Mouse (Mus musculus) lung, embryonic 15.5 days (tissue): Measurements from ENCODE around the gene Adra1d. TPM values are rescaled to one million over a fixed set of nuclear protein-coding genes. Genes with fewer than 3 reads are reported as not detected.

ENCODE experiments used
- ATAC-seq: fragments of 200-750 bp; cut with Nextera tagmentation; 2 replicates; pipeline ENCODE4 v1.8.0; 2017; ENCODE audit warnings: moderate number of reproducible peaks, borderline replicate concordance; ENCODE audit not compliant: low FRiP score, low TSS enrichment; ENCODE audit errors: extremely low read depth
- H3K27ac ChIP-seq: fragments of 300-500 bp; sonication (generic); 2 replicates; pipeline ENCODE4 v1.5.1; 2015; ENCODE audit warnings: moderate library complexity, mild to moderate bottlenecking, inconsistent platforms
- H3K27me3 ChIP-seq: fragments of 300-500 bp; sonication (generic); 2 replicates; pipeline ENCODE4 v1.6.1; 2015; ENCODE audit warnings: inconsistent platforms
- H3K36me3 ChIP-seq: fragments of 300-500 bp; sonication (generic); 2 replicates; pipeline ENCODE4 v1.6.1; 2015; ENCODE audit warnings: inconsistent platforms
- H3K4me1 ChIP-seq: fragments of 300-500 bp; sonication (generic); 2 replicates; pipeline ENCODE4 v1.6.1; 2015; ENCODE audit warnings: inconsistent platforms
- H3K4me2 ChIP-seq: fragments of 300-500 bp; sonication (generic); 2 replicates; pipeline ENCODE4 v1.6.1; 2015; ENCODE audit warnings: inconsistent platforms, mild to moderate bottlenecking, moderate library complexity
- H3K4me3 ChIP-seq: fragments of 300-500 bp; sonication (generic); 2 replicates; pipeline ENCODE4 v1.5.1; 2015; ENCODE audit warnings: mild to moderate bottlenecking, inconsistent platforms
- H3K9ac ChIP-seq: fragments of 300-500 bp; sonication (generic); 2 replicates; pipeline ENCODE4 v1.6.1; 2015; ENCODE audit warnings: inconsistent platforms
- H3K9me3 ChIP-seq: fragments of 300-500 bp; sonication (generic); 2 replicates; pipeline ENCODE4 v1.6.1; 2016; ENCODE audit warnings: inconsistent platforms
- WGBS: fragments of 180-500 bp; shearing (Covaris S2); methylation state at CpG from one replicate; pipeline ENCODE4 v1.1.7; 2015; 5-methylcytosine and 5-hydroxymethylcytosine counted together
- polyA plus RNA-seq: library from polyadenylated mRNA; unstranded; fragments of >200 nt; fragmentation: Nextera tagmentation; extraction: Ambion mirVana; gene quantifications from 2 replicates; pipeline ENCODE4 v1.2.1, GENCODE M21; 2015

Adra1d gene
- 3.4 and 3.9 TPM in 2 replicates for polyA plus RNA-seq

DNA sequence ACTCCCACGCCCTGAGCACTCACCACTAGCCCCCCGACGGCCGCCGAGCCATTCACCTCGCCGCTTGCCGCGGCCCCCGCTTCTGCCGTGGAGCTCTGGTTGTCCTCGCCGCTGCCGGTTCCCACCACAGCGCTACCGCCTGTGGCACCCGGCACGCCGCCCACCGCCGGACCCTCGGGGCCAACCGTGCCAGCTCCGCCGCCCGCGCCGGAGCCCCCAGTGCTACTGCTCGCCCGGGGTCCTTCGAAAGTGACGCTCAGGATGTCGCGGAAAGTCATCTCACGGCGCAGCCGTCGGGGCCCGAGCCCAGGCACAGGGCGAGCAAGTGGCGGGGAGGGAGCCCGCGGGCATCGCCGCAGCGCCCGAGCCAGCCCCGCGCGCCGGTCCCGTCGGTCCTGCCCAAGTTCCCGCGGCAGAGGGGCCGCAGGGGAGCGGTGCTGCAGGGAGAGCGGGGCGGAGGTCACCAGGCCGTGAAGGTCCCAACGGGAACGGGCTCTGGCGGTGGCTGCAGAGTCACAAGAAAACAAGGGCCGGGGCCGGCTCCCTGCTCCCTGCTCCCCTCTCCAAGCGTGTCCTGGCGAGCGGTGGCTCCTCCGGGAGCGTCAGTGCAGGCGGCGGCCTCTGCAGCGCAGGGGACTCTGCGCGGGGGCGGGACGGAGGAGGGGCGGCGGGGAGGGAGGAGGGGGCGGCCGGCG is at the start of gene Adra1d:
Gene Adra1d (minus strand): TSS at position 393 of the 695 bp plus-strand sequence.
- peaks cover 81% of the 10 kb centered on the region for H3K27me3 ChIP-seq

DNA sequence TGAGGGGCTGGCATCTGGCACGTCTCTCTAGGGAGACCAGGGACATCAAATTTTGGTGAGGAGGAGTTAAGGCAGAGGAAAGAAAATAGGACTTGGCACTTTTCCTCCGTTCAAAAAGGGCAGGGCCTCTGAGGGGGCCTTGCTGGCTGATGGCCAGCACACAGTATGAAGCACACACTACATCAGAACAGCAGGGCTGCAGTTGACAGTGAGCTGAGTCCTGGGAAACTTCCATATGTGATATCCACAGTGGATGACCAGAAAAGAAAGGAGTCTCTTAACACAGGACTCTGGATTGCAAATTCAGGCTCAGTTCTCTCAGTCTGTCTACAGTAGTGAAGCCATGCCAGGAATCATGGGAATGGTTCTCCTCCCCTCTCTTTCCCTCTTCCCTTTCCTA is 39.8 kb upstream of the Adra1d start:
- Histone ChIP-seq H3K4me1 (0 out of 2 replicates have a peak, but pooled peaks cover 5% of the 10 kb centered on the region), H3K4me3 (no peak overlapping the region), H3K4me2 (no peak overlapping the region), H3K36me3 (no peaks in the 10 kb centered on the region), H3K9me3 (no peaks in the 10 kb centered on the region), H3K27ac (no peak overlapping the region), H3K9ac (no peak overlapping the region), H3K27me3 (no peaks in the 10 kb centered on the region)
- peak; percentile 55 for ATAC-seq
- 10% methylated on average over 2 of the region's 2 CpGs for WGBS

More for the DNA sequence above, at the start of gene Adra1d:
- Histone ChIP-seq H3K9me3 (no peaks in the 10 kb centered on the region), H3K27ac (no peak within 1 kb of the TSS), H3K9ac (peak within 1 kb of the TSS; percentile 38), H3K4me2 (peak within 1 kb of the TSS; percentile 87), H3K4me1 (peaks cover 15% of the 10 kb centered on the region), H3K4me3 (peak within 1 kb of the TSS; percentile 47), H3K36me3 (no peaks in the 10 kb centered on the region)
- under 1% methylated on average over 64 of the region's 82 CpGs for WGBS
- ATAC-seq = peak; percentile 60; the same call in 1 of the 2 replicates

DNA sequence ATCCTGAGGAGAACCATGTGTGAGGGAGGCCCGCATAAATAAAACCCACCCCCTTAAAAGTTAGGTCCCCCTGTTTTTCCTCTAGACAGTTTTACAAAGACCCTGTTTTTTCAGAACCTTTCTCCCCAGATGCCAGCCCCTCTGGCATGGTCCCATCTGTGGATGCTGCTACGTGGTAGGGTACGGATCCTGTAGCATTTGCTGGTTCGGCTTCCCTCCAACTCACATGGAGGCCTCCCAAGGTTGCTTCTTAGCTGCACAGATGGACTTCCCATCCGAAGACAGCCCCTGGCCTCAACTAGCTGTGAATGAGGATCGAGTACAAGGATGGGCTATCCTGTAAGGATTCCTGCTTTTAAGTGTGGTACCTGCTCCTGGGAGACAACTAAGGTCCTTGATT is 32.8 kb upstream of the Adra1d start:
- H3K4me2 ChIP-seq = no peak overlapping the region
- ATAC-seq = no peak
- H3K4me1 ChIP-seq = no peaks in the 10 kb centered on the region
- H3K27me3 ChIP-seq = no peaks in the 10 kb centered on the region
- no peak overlapping the region for H3K4me3 ChIP-seq
- WGBS = 81% methylated on average over 6 of the region's 6 CpGs
- H3K9me3 ChIP-seq = no peaks in the 10 kb centered on the region
- H3K36me3 ChIP-seq = no peaks in the 10 kb centered on the region
- no peak overlapping the region for H3K27ac ChIP-seq
- H3K9ac ChIP-seq = no peak overlapping the region

DNA sequence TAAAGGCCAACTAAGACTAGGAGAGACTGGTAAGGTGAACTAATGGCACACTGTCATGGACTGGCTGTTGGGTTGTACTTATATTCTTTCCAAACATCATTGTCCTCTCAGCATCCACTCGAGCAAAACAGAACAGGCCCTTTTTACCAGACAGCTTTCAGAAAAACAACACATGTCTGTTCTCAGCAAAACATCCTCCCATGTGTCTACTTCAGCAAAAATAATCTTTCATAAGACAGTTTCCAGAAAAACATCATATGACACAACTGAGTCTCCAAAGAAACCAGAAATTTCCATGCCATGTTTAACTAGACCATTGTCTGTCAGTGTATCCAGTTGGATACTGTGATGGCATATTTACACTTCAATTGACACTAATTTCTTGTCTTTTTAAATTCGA is 25.4 kb upstream of the Adra1d start:
- Histone ChIP-seq H3K4me2 (no peak overlapping the region), H3K4me1 (no peaks in the 10 kb centered on the region), H3K36me3 (no peaks in the 10 kb centered on the region), H3K9ac (no peak overlapping the region), H3K27me3 (no peaks in the 10 kb centered on the region), H3K9me3 (no peaks in the 10 kb centered on the region), H3K4me3 (no peak overlapping the region), H3K27ac (no peak overlapping the region)
- ATAC-seq = no peak
- WGBS = 64% methylated on average over 2 of the region's 2 CpGs

- Histone ChIP-seq H3K27ac (no peak overlapping the region), H3K4me1 (no peaks in the 10 kb centered on the region), H3K9me3 (no peaks in the 10 kb centered on the region), H3K27me3 (no peaks in the 10 kb centered on the region), H3K36me3 (no peaks in the 10 kb centered on the region), H3K4me2 (no peak overlapping the region), H3K9ac (no peak overlapping the region), H3K4me3 (no peak overlapping the region)
- WGBS = 66% methylated on average over 2 of the region's 2 CpGs
- no peak for ATAC-seq
Measured at GRCm38 (mm10) chr2:131581506-131581905, 19.4 kb upstream of the Adra1d start.

GRCm38 (mm10) chr2:131562586-131563122 is 571 bp upstream of the Adra1d start:
- Histone ChIP-seq H3K4me2 (peak overlapping the region; percentile 87), H3K4me3 (peak overlapping the region; percentile 47), H3K27ac (no peak overlapping the region), H3K4me1 (peaks cover 15% of the 10 kb centered on the region), H3K27me3 (peaks cover 78% of the 10 kb centered on the region), H3K9ac (peak overlapping the region; percentile 38), H3K9me3 (no peaks in the 10 kb centered on the region), H3K36me3 (no peaks in the 10 kb centered on the region)
- peak; percentile 81 for ATAC-seq
- under 1% methylated on average over 29 of the region's 30 CpGs for WGBS

- H3K9ac ChIP-seq = peak overlapping the region; percentile 15; the same call in 1 of the 2 replicates
- H3K27me3 ChIP-seq = peaks cover 87% of the 10 kb centered on the region
- WGBS = 6% methylated on average over 33 of the region's 33 CpGs
Measured at GRCm38 (mm10) chr2:131561344-131561870, 676 bp downstream of the Adra1d start.

GRCm38 (mm10) chr2:131560205-131560919 is 1.7 kb downstream of the Adra1d start:
- ATAC-seq = no peak
- Histone ChIP-seq H3K9me3 (no peaks in the 10 kb centered on the region), H3K36me3 (no peaks in the 10 kb centered on the region), H3K4me1 (peaks cover 15% of the 10 kb centered on the region), H3K27me3 (peaks cover 89% of the 10 kb centered on the region), H3K4me3 (peak overlapping the region; percentile 8), H3K27ac (no peak overlapping the region), H3K4me2 (0 out of 2 replicates have a peak overlapping the region, but pooled peaks have one; percentile 14), H3K9ac (no peak overlapping the region)
- WGBS = 37% methylated on average over 2 of the region's 2 CpGs

More at GRCm38 (mm10) chr2:131561344-131561870, 676 bp downstream of the Adra1d start:
- peaks cover 15% of the 10 kb centered on the region for H3K4me1 ChIP-seq
- no peak for ATAC-seq
- H3K9me3 ChIP-seq = no peaks in the 10 kb centered on the region
- no peaks in the 10 kb centered on the region for H3K36me3 ChIP-seq
- no peak overlapping the region for H3K27ac ChIP-seq
- peak overlapping the region; percentile 47 for H3K4me3 ChIP-seq
- H3K4me2 ChIP-seq = peak overlapping the region; percentile 87

DNA sequence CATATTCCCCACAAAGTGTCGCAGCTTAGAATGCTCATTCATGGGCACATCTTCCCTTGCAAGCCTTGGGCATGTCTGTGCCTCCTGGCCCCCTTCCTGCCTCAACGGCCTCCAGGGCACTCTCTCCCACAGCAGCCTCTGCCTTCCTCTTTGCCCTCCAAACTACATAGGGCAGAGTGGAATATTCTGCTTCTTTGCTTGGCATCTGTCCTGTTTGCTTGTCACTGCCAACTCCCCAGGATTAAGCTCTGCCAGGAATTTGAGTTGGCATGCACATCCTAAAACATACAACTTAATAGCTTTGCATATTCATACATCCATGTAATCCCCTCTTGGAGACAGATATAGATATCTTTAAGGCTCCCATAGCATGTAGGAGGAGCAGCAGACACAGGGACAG is 4.2 kb downstream of the Adra1d start:
- Histone ChIP-seq H3K27ac (no peak overlapping the region), H3K9ac (no peak overlapping the region), H3K4me3 (no peak overlapping the region), H3K4me2 (no peak overlapping the region), H3K9me3 (no peaks in the 10 kb centered on the region), H3K36me3 (no peaks in the 10 kb centered on the region), H3K4me1 (peaks cover 13% of the 10 kb centered on the region), H3K27me3 (peaks cover 86% of the 10 kb centered on the region)
- ATAC-seq = no peak
- 71% methylated on average over 2 of the region's 2 CpGs for WGBS

DNA sequence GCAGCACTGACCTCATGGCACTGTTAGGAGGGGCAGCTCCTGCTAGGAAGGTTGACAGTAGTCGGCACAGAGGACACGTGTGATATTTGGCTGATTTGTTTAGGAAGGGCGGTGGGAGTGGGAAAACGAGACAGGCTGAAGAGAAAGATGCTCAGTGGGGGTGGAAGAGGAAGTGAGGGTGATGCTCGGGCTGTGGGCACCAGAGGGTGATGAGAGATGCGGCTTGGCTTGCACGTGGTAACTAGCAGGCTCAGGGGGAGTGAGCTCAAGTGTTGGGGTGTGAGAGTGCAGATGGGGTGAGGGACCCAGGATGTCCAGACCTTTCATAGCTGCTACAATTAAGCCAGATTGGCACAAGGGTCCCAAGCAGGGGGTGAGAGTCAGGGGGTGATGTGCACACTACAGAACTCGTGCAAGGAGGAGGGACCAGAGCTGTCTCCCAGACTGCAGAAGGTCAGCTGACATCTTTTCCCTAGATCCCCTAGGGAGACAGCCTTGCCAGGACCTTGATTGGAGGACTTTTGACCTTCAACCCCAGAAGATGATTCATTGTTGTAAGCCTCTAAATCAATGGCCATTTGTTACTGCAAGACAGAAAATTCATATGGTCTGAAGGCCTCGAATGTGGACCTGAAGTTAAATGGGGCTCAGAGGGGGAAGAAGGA is 9.2 kb downstream of the Adra1d start:
- Histone ChIP-seq H3K36me3 (no peaks in the 10 kb centered on the region), H3K4me1 (no peaks in the 10 kb centered on the region), H3K27me3 (peaks cover 78% of the 10 kb centered on the region), H3K4me2 (no peak overlapping the region), H3K27ac (no peak overlapping the region), H3K9me3 (no peaks in the 10 kb centered on the region), H3K4me3 (no peak overlapping the region), H3K9ac (no peak overlapping the region)
- 16% methylated on average over 9 of the region's 9 CpGs for WGBS
- ATAC-seq = no peak

GRCm38 (mm10) chr2:131551701-131552620 is 10.1 kb downstream of the Adra1d start:
- Histone ChIP-seq H3K27me3 (peaks cover 78% of the 10 kb centered on the region), H3K4me3 (no peak overlapping the region), H3K9ac (no peak overlapping the region), H3K36me3 (no peaks in the 10 kb centered on the region), H3K4me2 (no peak overlapping the region), H3K27ac (no peak overlapping the region), H3K9me3 (no peaks in the 10 kb centered on the region), H3K4me1 (no peaks in the 10 kb centered on the region)
- no peak for ATAC-seq
- 50% methylated on average over 7 of the region's 7 CpGs for WGBS
